Mouse (Mus musculus) gastrocnemius, postnatal 14 days (tissue): ENCODE measurements at regions not wholly inside any gene's neighbourhood (a gene's known extent, or its start where the extent isn't known, plus 50 kb on each side); places are given as distances from the start of the nearest gene placed in this dataset.
A peak's percentile ranks its signal among the peaks of the same experiment; 100 is the strongest.
"Not testable (repeated sequence)": the region's sequence is repeated elsewhere in the genome, so short reads cannot be mapped to it uniquely, and the experiment has no call there.

Experiments used
- DNase-seq: peaks from one replicate; pipeline ENCODE4 v3.0.0; 2021; ENCODE audit warnings: mixed read lengths
- intact Hi-C: fragments of 180-260 bp; cut with DNase I; formaldehyde crosslinking; loops from one replicate; pipeline ENCODE4 v1.15.1; 2025; ENCODE audit warnings: low total_unique reads

- intact Hi-C loops, result no loop called here
- DNase-seq, result no peak
Observed at GRCm38 (mm10) chr4:22124836-22125235, 193.7 kb downstream of the Faxc start.

DNA sequence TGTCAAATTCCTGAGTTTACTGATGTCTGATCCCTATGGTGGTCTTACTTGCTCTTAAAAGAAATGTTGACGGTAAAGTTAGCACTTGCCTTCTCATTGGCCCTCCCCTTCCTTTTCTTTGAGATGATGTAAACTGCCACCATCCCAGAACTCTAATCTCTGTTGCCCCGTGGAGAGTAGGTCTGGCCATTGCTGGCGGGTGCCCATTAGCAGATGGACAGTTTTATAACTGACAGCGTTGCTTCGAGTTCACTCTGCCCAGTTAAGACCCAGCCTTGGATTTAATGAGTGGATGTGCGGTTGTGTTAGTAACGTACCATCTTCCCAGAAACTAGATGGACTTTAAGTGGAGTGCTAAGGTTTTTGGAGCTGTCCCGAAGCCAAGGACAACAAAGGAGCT is 199.4 kb downstream of the Faxc start:
- no peak for DNase-seq
- intact Hi-C loops, result no loop called here

DNA sequence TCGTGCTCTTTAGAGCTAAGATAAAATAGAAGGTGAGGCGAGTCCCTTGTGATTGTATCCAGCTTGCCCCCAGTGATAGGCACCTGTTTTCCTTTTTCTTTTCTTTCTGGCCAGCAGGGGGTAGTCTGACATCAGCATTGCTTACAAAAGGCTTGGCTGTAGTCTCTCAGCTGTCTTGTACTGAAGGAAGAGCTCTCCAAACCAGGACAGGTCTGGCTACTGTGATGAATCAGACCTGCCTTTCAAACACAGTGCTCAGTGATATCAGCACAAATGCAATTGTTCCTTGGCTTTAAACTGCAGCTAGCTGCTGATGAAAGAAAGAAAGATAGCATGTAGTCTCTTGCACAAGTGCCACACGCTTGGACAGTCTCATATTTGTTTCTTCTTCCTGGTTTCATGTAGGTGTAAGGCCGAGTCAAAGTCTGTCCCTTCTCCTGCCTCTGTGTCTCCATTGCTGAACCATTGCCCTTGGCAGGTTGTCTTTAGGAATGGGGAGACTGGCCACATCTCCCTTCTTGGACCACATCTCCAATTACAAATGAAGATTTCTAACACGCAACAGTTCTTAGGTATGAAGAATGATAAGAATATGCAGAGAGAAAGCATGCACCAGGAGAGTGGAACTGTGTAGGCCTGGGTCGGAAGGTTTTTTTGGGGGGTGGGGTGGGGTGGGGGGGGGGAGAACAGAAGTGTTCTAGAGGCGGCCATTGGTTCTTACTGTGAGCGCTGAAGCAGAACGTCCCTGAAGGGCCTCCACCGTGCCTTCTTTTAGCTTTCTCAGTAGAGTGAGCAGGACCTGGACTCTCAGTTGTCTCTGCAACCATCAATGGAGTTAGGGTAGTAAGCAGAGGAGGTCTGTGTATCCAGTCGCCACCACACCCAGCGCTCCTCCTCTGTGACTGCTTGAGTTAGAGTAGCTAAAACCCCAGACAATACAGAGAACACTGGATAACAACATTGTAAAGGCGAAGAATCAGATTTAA is 200.9 kb downstream of the Faxc start:
- intact Hi-C loops, result no loop called here
- peak; percentile 7 for DNase-seq

DNA sequence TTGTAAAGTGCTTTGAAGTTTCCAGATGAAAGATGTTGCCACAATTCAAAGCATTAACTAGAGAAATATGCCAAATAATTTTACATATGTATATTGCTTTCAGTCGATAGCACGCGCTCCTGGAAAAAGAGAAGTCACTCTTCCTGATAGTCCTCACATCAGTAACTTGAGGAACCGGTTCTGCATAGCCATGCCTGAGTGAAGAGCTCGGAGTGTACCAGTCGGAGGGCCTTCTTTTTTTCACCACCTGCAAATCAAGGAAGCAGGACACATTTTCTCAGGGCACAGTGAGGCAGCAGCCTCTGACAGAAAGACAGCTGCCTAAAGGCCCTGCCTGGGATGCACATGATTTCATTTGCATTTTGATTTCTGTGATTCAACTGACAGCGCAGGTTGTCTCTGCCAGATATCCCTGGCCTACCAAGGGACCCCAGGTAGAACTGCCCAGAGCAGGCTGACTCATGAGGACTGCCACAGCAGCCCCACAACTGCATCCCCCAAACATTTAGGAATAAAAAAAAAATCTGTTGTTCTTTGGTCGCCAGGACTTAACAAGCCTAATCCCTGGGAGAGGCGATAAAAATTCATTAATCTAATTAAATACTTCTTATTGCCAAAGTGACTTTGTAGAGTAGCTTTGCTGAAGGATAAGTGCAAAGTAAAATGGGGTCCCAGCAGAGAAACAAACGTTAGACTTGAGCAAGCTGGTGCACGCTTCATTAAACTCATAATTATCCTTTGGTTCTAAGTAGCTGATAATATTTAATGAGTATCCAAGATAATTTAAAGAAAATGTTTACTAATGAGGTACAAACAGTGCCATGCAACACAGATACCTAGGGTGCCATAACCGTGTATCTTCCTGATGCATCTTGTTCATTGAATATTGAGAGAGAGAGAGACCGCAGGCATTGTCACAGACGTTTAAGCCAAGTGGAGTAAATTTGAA is 202.7 kb downstream of the Faxc start:
- intact Hi-C loops, result no loop called here
- DNase-seq, result no peak

DNA sequence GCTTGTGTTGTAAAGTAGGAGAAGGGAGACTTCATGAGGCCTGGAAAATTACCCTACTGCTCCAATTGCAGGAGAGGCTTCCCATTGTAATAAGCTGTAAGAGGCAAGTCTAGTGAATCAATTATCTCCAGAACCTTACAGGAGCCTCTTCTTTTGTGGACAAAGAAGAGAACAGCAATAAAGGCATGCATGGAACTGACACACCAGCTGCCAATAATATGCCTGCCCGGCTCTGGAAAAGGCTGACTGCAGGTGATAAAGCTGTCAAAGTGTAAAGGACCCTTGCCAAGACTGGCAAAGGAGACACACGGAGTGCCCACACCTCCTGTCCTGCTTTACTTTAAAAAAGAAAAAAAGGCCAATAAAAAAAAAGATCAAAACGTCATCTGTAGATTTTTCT is 209.0 kb downstream of the Faxc start:
- no peak for DNase-seq

GRCm38 (mm10) chr4:22143546-22143945 is 212.4 kb downstream of the Faxc start:
- no peak for DNase-seq
- intact Hi-C loops, result no loop called here

More for the DNA sequence above, 209.0 kb downstream of the Faxc start:
- intact Hi-C loops, result no loop called here

DNA sequence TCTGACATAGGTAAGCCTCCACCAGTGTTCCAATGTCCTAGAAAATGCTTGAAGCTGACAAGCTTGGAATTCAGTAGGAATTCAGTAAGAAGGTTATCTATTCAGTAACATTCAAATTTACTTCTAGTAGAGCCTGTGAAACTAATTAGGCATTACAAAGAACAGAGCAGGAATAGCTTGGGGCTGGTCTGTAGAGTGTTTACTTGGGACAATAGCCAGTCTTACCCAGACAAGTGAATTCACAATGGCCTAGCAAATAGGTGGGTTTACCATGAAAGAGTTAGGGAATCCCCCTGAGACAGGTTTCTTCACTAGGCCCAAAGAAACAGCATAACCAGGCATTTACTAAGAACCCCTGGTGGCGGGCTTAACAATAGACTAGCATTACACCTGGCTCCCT is 212.5 kb upstream of the Fbxl4 start:
- intact Hi-C loops, DNase-seq: not testable (repeated sequence)

- intact Hi-C loops, result no loop called here
- DNase-seq, result no peak
Observed at GRCm38 (mm10) chr4:22146648-22147409, 210.5 kb upstream of the Fbxl4 start.

- intact Hi-C loops, result no loop called here
- no peak for DNase-seq
Observed at GRCm38 (mm10) chr4:22151899-22152493, 205.3 kb upstream of the Fbxl4 start.

DNA sequence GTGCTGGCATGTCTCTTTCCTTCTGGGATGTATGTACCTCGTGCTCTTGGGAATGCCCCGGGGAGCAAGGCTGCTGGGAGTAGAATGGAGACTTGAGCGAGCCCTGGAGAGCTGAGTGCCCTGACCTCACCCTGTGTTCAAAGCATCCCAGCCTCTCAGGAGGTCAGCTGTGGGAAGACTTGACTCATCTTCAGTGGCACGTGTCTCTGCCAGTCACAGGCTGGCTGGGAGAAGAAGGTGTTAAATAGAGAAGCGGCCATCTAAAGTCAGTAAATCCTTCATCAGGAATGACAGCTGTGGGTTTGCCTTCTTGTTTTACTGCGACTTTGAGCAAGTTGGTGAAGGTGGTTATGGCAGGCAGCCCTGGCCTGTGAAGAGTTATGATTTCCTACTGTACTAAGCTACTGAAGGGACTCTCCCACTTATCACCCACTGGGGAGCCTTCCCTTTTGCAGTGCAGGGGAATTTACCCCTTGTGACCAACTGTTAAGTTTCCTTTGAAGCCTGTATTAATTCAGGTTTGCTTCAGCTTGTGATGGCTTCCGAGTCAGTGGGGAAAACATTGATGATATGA is 204.3 kb upstream of the Fbxl4 start:
- DNase-seq, result no peak
- intact Hi-C loops, result no loop called here

DNA sequence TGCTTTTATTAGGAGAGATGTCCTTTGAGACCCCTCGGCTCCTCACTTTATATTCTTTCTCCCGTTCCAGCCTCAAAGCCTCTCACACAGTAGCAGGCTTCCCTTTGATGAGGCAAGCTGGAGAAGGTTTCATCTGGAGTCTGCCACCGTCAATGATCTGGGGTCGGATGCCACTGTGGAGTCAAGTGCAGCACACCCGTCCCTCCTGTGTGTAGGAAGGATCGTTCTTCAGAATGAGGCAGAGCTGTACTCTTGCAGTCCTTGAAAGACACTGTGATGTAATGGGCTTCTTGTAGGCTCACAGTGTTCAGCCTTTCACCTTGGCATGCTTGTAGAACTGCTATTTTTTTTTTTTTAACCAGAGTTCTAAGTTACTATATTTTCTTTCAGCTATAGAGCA is 203.7 kb upstream of the Fbxl4 start:
- no peak for DNase-seq
- intact Hi-C loops, result no loop called here

DNA sequence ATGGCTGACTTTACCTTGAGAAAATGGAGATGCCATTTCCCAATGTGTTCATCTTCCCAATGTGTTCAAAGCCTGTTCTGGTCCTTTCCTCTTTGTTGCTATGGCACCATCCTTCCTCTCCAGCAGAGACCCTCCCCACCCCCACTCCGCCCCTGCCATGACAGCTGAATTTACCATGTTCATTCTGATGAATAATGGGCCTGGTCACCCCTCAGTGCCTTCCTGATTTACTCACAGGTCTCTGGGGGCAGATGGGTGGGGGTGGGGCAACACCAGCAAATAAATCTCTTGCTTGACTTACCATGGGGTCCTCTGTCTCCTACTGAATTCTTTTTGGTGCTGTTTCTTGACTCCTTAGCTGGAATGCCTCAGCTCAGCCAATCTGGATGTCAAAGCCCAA is 170.9 kb upstream of the Fbxl4 start:
- DNase-seq, result no peak
- intact Hi-C loops, result no loop called here

DNA sequence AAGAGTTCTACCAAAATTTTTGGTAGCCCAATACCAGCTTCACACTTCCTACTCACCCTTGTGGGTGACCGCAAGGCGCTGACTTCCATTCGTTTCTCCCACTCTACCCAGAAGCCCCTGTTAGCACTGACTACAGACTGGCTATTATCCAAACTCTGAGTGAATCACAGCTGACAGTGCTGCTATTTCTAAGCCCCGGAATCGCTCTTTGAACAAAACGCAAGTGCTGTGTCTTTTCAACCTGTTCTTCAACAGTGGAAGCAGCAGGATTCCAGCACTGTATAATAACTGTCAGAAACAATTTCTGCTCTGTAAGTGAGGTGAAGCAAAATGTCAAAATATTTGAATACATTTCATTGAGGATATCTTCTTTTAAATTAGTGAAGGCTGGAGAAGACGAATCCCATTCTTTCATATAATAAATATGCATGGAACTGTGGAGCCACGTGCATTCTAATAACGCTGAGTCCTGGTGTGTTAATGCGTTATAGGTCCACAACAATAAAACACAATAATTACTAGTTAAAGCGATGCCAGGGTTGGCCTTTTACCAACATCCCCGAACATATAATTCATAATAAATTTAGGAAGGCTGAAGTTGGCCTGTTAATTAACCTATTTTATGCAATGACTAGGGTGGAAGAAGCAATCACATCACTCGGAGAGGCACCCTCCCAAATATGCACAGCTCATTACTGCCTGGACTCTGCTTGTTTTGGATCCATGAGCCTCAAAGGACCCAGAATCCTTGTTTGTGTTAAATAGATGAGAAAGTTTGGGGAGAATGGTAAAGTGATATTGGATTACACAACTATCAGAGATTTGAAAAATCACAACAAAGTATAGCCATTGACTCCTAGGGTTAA is 169.0 kb upstream of the Fbxl4 start:
- DNase-seq, result no peak
- intact Hi-C loops, result no loop called here

DNA sequence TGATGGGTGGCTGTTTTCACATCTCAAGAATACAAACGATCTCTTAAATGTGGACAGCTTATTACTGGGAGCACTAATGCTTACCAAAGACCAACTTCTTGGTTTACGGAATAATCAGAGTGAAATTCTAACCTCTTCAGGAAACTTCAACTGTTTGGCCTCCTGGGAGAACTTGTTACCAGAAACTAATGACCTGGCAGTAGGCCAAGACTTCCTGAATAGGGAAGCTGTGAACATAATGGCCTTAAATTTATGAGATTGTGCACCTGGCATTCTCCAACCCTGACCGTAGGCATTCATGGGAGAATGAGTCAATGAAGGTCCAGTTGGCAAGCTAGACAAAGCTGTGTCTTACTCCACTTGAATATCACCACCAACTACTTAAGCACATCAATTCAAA is 160.8 kb upstream of the Fbxl4 start:
- intact Hi-C loops, result no loop called here
- DNase-seq, result no peak

GRCm38 (mm10) chr4:22208531-22208930 is 148.8 kb upstream of the Fbxl4 start:
- intact Hi-C loops, result no loop called here
- no peak for DNase-seq

- no peak for DNase-seq
- intact Hi-C loops, result no loop called here
Observed at GRCm38 (mm10) chr4:22237640-22238039, 119.7 kb upstream of the Fbxl4 start.

GRCm38 (mm10) chr4:22250276-22250675 is 107.1 kb upstream of the Fbxl4 start:
- DNase-seq, intact Hi-C loops: not testable (repeated sequence)

- intact Hi-C loops, result no loop called here
- DNase-seq, result no peak
Observed at GRCm38 (mm10) chr4:22263903-22264302, 93.4 kb upstream of the Fbxl4 start.
